Mouse (Mus musculus) limb, embryonic 13.5 days (tissue): ENCODE data around the gene Ncam1. TPM values are rescaled to one million over a fixed set of nuclear protein-coding genes. Genes with fewer than 3 reads are reported as not detected.
A peak's percentile ranks its signal among the peaks of the same experiment; 100 is the strongest.

ENCODE experiments used
- ATAC-seq: fragments of 200-750 bp; cut with Nextera tagmentation; 2 replicates; pipeline ENCODE4 v1.8.0; 2017; ENCODE audit warnings: low read depth, moderate number of reproducible peaks, moderate TSS enrichment; ENCODE audit not compliant: low FRiP score
- H3K27ac ChIP-seq: fragments of 300-500 bp; sonication (generic); 2 replicates; pipeline ENCODE4 v1.5.1; 2015; ENCODE audit warnings: inconsistent platforms, mild to moderate bottlenecking, moderate library complexity
- H3K27me3 ChIP-seq: fragments of 300-500 bp; sonication (generic); 2 replicates; pipeline ENCODE4 v1.6.1; 2015; ENCODE audit warnings: mild to moderate bottlenecking, inconsistent platforms
- H3K36me3 ChIP-seq: fragments of 300-500 bp; sonication (generic); 2 replicates; pipeline ENCODE4 v1.6.1; 2015; ENCODE audit warnings: inconsistent platforms, mild to moderate bottlenecking, moderate library complexity
- H3K4me1 ChIP-seq: fragments of 300-500 bp; sonication (generic); 2 replicates; pipeline ENCODE4 v1.6.1; 2015; ENCODE audit warnings: inconsistent platforms
- H3K4me2 ChIP-seq: fragments of 300-500 bp; sonication (generic); replicated peaks from 2 replicates; pipeline ENCODE4 v1.6.1; 2015; ENCODE audit warnings: inconsistent platforms, mild to moderate bottlenecking, moderate library complexity
- H3K4me3 ChIP-seq: fragments of 300-500 bp; sonication (generic); 2 replicates; pipeline ENCODE4 v1.5.1; 2015; ENCODE audit warnings: moderate library complexity, mild to moderate bottlenecking, inconsistent platforms
- H3K9ac ChIP-seq: fragments of 300-500 bp; sonication (generic); 2 replicates; pipeline ENCODE4 v1.6.1; 2015; ENCODE audit warnings: mild to moderate bottlenecking, inconsistent platforms
- H3K9me3 ChIP-seq: fragments of 300-500 bp; sonication (generic); 2 replicates; pipeline ENCODE4 v1.6.1; 2016; ENCODE audit warnings: inconsistent platforms
- WGBS: fragments of 180-500 bp; shearing (Covaris S2); methylation state at CpG from one replicate; pipeline ENCODE4 v1.1.7; 2015; 5-methylcytosine and 5-hydroxymethylcytosine counted together
- polyA plus RNA-seq: library from polyadenylated mRNA; unstranded; fragments of >200 nt; fragmentation: Nextera tagmentation; extraction: Ambion mirVana; gene quantifications from 2 replicates; pipeline ENCODE4 v1.2.1, GENCODE M21; 2015

Gene Ncam1
- polyA plus RNA-seq, 1 experiment from 2014 or later = 90.9 TPM

DNA sequence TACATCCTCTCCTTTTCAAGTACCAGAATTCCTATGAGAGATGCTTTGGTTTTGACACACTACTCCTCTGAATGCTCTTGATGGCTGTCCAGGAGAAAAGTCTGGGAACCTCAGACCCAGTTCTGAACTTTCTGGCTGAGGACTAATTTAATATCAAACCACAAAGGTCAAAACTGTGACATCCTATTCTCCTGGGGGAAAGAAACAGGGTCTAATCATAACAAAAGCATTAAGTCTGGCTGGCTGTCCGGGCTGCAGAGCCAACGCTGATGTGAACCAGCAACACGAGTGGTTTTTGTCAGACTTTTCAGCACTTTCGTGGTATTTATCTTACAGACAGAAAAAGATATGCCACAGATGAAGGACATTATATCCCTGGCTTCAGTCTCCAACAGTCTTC lies 192.9 kb downstream of the Ncam1 start:
- no peak overlapping the region for H3K9ac ChIP-seq
- H3K4me1 ChIP-seq = 0 out of 2 replicates have a peak, but pooled peaks cover 3% of the 10 kb centered on the region
- no peak overlapping the region for H3K27ac ChIP-seq
- 57% methylated on average over 4 of the region's 4 CpGs for WGBS
- H3K9me3 ChIP-seq = no peaks in the 10 kb centered on the region
- ATAC-seq = no peak
- no peaks in the 10 kb centered on the region for H3K36me3 ChIP-seq
- H3K27me3 ChIP-seq = no peaks in the 10 kb centered on the region
- H3K4me2 ChIP-seq = no peak overlapping the region
- no peak overlapping the region for H3K4me3 ChIP-seq

- whole genome bisulfite sequencing = 94% methylated on average over 3 of the region's 3 CpGs
- Histone ChIP-seq H3K4me3 (no peak overlapping the region), H3K9ac (no peak overlapping the region), H3K27me3 (no peaks in the 10 kb centered on the region), H3K36me3 (no peaks in the 10 kb centered on the region), H3K4me1 (0 out of 2 replicates have a peak, but pooled peaks cover 3% of the 10 kb centered on the region), H3K9me3 (no peaks in the 10 kb centered on the region), H3K27ac (no peak overlapping the region), H3K4me2 (no peak overlapping the region)
- no peak for ATAC-seq
Measured at GRCm38 (mm10) chr9:49605351-49605750, 193.4 kb downstream of the Ncam1 start.

DNA sequence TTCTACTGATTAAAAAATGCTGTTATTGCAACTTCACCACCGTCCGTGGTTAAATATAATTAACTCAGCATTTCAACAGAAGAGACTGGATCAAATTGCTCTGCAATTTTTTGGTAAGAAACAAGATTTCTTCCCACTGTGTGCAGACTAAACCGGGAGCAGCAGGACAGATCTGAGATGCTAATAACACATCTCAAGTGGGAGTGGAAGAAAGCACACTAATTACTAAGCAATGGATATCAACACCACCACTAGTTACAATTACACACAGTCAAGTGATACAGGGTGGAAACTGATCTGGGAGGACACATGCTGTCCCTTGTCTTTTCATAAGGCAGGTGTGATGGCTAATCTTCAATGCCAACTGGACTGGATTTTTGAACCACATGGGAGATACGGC lies 197.5 kb downstream of the Ncam1 start:
- WGBS = 67% methylated on average over 4 of the region's 4 CpGs
- peaks cover 3% of the 10 kb centered on the region; the same call in 1 of the 2 replicates for H3K4me1 ChIP-seq
- no peak overlapping the region for H3K9ac ChIP-seq
- no peak overlapping the region for H3K4me3 ChIP-seq
- no peak for ATAC-seq
- H3K27me3 ChIP-seq = peaks cover 4% of the 10 kb centered on the region; the same call in 1 of the 2 replicates
- no peaks in the 10 kb centered on the region for H3K36me3 ChIP-seq
- H3K27ac ChIP-seq = no peak overlapping the region
- no peak overlapping the region for H3K4me2 ChIP-seq
- no peaks in the 10 kb centered on the region for H3K9me3 ChIP-seq

DNA sequence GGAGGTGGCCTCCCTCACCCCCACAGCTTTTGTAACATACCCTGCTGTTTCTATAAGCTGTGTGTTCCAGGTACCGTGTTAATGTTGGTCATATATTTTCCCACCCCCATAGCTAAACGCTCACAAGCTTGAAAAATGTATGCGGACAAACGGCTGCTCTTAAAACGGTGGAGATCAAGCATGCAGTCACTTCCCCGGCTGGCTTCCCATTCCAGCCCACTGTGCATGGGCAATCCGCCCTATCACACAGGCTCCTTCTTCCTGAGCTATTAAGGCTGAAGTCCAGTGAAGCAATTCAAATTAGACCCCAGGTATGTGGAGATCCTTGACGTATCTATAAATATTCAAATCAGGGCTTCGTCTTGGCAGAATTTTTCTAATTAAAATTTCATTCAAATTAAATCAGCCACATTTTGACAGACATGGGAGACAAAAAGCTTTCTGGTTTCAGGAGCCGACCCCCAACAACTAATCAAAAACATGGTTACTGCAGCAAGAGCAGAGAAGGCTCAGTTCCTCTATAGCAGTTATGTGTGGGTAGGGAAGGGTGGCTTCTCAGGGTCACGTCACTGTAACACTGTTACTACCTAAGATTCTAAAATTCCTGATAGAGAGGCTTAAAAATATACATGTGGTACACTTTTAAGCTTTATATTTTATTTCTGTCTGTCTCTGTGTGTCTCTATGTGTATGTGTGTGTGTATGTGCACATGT lies 202.9 kb downstream of the Ncam1 start:
- ATAC-seq = no peak
- Histone ChIP-seq H3K9me3 (no peaks in the 10 kb centered on the region), H3K27me3 (peaks cover 18% of the 10 kb centered on the region; the same call in 1 of the 2 replicates), H3K4me1 (peaks cover 30% of the 10 kb centered on the region), H3K27ac (no peak overlapping the region), H3K4me3 (no peak overlapping the region), H3K4me2 (no peak overlapping the region; the same call in 1 of the 2 replicates), H3K36me3 (no peaks in the 10 kb centered on the region), H3K9ac (no peak overlapping the region)
- 30% methylated on average over 11 of the region's 11 CpGs for WGBS

DNA sequence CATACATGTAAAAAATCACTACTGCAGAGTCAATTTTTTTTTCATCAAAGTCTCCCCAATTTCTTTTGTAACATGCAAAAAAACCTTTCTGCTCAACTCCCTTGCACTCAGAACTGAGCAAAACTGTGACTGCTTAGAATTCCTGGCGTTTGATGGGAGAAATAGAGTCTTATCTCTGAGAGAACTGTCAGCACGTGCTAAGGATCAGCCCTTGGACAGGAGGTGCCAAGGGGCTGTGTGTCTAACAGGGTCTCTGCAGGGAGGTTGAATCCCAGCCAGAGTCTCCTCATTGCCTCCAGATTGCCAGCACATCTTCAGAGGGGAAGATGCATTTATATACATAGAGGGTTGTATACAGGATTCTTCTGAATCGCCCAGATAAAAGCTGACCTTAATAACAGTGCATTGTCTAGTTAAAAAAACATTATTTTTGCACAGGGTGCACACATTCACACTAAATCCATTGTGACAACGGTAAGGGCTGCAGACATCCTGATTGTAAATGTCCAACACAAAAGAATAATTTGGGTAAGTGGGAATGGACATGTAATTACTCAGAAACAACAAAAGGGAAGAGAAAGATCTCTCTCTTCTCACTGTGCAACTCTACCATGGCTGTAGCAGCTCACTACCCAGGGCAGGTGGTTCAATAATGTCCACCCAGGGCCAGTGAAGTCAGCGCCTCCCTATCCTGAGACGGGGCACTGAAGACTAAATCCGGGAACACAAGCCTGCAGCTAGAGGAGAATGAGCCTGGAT lies 203.7 kb downstream of the Ncam1 start:
- H3K4me1 ChIP-seq = peaks cover 30% of the 10 kb centered on the region

DNA sequence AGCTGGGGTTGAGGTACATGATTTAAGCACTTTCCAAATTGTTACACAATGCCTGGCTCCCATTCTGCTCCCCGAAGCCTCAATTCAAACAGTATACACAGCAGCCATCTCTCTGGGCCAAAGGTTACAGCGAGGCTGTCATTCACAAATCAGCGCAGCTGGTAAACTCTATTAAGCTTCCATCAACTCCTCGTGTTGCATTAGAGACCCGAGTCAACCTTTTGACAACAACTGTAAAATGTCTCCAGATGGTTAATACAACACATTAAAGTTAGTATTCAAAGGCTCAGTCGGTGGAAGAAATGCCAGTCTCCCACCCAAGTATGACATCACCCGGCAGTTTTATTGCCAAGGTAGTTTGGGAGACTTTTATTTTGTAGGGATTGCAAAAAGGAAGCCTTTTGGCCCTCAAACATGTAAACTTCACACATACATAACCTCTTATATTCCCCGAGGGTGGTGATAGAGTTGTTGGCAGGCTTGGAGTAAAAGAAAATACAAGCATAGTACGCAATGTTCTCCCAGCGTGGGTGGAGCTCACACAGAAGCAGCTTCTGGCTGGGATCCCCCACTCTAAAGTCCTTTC lies 204.7 kb downstream of the Ncam1 start:
- ATAC-seq = peak; percentile 81
- H3K4me1 ChIP-seq = peaks cover 30% of the 10 kb centered on the region
- H3K9me3 ChIP-seq = no peaks in the 10 kb centered on the region
- H3K9ac ChIP-seq = no peak overlapping the region
- 14% methylated on average over 10 of the region's 10 CpGs for WGBS
- no peak overlapping the region for H3K27ac ChIP-seq
- peaks cover 18% of the 10 kb centered on the region; the same call in 1 of the 2 replicates for H3K27me3 ChIP-seq
- H3K4me3 ChIP-seq = no peak overlapping the region
- peak overlapping the region; percentile 17; the same call in 1 of the 2 replicates for H3K4me2 ChIP-seq
- H3K36me3 ChIP-seq = no peaks in the 10 kb centered on the region

More for the DNA sequence above, 203.7 kb downstream of the Ncam1 start:
- Histone ChIP-seq H3K27me3 (peaks cover 18% of the 10 kb centered on the region; the same call in 1 of the 2 replicates), H3K9ac (no peak overlapping the region), H3K27ac (no peak overlapping the region), H3K4me2 (no peak overlapping the region; the same call in 1 of the 2 replicates), H3K36me3 (no peaks in the 10 kb centered on the region), H3K9me3 (no peaks in the 10 kb centered on the region), H3K4me3 (no peak overlapping the region)
- WGBS = 38% methylated on average over 7 of the region's 7 CpGs
- ATAC-seq = no peak

DNA sequence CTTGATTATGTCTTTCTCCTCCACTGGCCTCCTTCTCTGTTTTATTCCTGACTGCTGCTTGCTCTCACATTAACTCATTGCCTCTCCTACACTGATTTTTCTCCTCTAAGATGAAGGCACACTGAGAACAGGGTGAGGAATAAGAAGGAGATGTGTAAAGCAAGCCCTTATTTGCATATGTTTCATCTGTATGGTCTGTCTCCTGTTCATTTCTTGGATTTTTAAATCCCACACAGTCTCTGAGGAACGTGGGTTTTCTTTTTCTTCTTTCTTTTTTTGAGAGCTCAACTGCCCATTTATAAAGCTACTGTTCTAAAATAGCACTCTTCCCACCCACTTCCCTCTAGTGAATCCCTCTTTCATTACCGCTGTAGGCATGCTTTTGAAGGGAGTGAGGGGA lies 206.7 kb downstream of the Ncam1 start:
- Histone ChIP-seq H3K27me3 (peaks cover 19% of the 10 kb centered on the region; the same call in 1 of the 2 replicates), H3K4me2 (no peak overlapping the region), H3K4me3 (no peak overlapping the region), H3K9ac (no peak overlapping the region), H3K9me3 (no peaks in the 10 kb centered on the region), H3K36me3 (no peaks in the 10 kb centered on the region), H3K27ac (no peak overlapping the region), H3K4me1 (peaks cover 30% of the 10 kb centered on the region)
- 74% methylated on average over 2 of the region's 2 CpGs for WGBS
- no peak for ATAC-seq

DNA sequence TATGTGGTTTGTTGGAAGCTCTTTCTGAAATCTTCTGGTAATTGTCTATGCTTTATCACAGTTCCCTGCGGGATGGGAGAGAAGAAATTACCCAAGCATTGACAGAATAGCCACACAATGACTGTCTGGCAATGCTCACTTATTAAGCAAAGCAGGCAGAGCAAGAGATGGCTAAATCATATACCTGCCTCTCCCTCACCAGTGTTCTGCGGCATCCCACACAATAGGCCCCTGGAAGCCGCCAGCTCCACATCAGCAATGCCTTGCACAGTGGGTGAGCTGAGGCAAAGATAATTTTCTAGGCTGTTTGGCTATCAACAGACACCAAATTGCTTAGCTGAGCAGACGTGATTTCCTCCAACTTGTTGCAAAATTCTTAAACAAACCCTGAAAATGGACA lies 208.5 kb downstream of the Ncam1 start:
- H3K36me3 ChIP-seq = no peaks in the 10 kb centered on the region
- peaks cover 16% of the 10 kb centered on the region; the same call in 1 of the 2 replicates for H3K27me3 ChIP-seq
- H3K9ac ChIP-seq = no peak overlapping the region
- H3K4me1 ChIP-seq = peaks cover 20% of the 10 kb centered on the region
- H3K4me3 ChIP-seq = no peak overlapping the region
- H3K4me2 ChIP-seq = no peak overlapping the region
- no peak overlapping the region for H3K27ac ChIP-seq
- ATAC-seq = no peak
- 75% methylated on average over 4 of the region's 4 CpGs for WGBS
- no peaks in the 10 kb centered on the region for H3K9me3 ChIP-seq

- H3K9ac ChIP-seq = no peak overlapping the region
- no peak overlapping the region for H3K4me3 ChIP-seq
- WGBS = 92% methylated on average over 4 of the region's 4 CpGs
- H3K9me3 ChIP-seq = no peaks in the 10 kb centered on the region
- H3K4me2 ChIP-seq = no peak overlapping the region
- H3K4me1 ChIP-seq = peaks cover 16% of the 10 kb centered on the region
- no peaks in the 10 kb centered on the region for H3K36me3 ChIP-seq
- no peak overlapping the region for H3K27ac ChIP-seq
- H3K27me3 ChIP-seq = no peaks in the 10 kb centered on the region
- ATAC-seq = no peak
Measured at GRCm38 (mm10) chr9:49577136-49577535, 221.6 kb downstream of the Ncam1 start.

GRCm38 (mm10) chr9:49571695-49572510 lies 226.8 kb downstream of the Ncam1 start:
- H3K4me2 ChIP-seq = peak overlapping the region; percentile 28
- peaks cover 22% of the 10 kb centered on the region for H3K36me3 ChIP-seq
- WGBS = 31% methylated on average over 9 of the region's 9 CpGs
- H3K4me1 ChIP-seq = peaks cover 34% of the 10 kb centered on the region
- no peak overlapping the region for H3K4me3 ChIP-seq
- ATAC-seq = peak; percentile 83
- H3K27me3 ChIP-seq = no peaks in the 10 kb centered on the region
- H3K27ac ChIP-seq = peak overlapping the region; percentile 76
- H3K9ac ChIP-seq = no peak overlapping the region
- H3K9me3 ChIP-seq = no peaks in the 10 kb centered on the region
